Mouse (Mus musculus) intestine, embryonic 15.5 days (tissue): Measurements from ENCODE around the gene Rbm26. TPM values are rescaled to one million over a fixed set of nuclear protein-coding genes. Genes with fewer than 3 reads are reported as not detected.

Experiments
- ATAC-seq: fragments of 200-750 bp; cut with Nextera tagmentation; 2 replicates; pipeline ENCODE4 v1.8.0; 2017; ENCODE audit warnings: moderate TSS enrichment, moderate library complexity
- H3K27ac ChIP-seq: fragments of 300-500 bp; sonication (generic); 2 replicates; pipeline ENCODE4 v1.5.1; 2015; ENCODE audit warnings: mild to moderate bottlenecking, inconsistent platforms
- H3K27me3 ChIP-seq: fragments of 300-500 bp; sonication (generic); replicated peaks from 2 replicates; pipeline ENCODE4 v1.6.1; 2015; ENCODE audit warnings: inconsistent platforms
- H3K36me3 ChIP-seq: fragments of 300-500 bp; sonication (generic); 2 replicates; pipeline ENCODE4 v1.6.1; 2015; ENCODE audit warnings: inconsistent platforms
- H3K4me1 ChIP-seq: fragments of 300-500 bp; sonication (generic); replicated peaks from 2 replicates; pipeline ENCODE4 v1.6.1; 2015; ENCODE audit warnings: inconsistent platforms
- H3K4me2 ChIP-seq: fragments of 300-500 bp; sonication (generic); replicated peaks from 2 replicates; pipeline ENCODE4 v1.6.1; 2015; ENCODE audit warnings: mild to moderate bottlenecking, inconsistent platforms
- H3K4me3 ChIP-seq: fragments of 300-500 bp; sonication (generic); replicated peaks from 2 replicates; pipeline ENCODE4 v1.5.1; 2015; ENCODE audit warnings: inconsistent platforms
- H3K9ac ChIP-seq: fragments of 300-500 bp; sonication (generic); 2 replicates; pipeline ENCODE4 v1.6.1; 2015; ENCODE audit warnings: inconsistent platforms
- H3K9me3 ChIP-seq: fragments of 300-500 bp; sonication (generic); 2 replicates; pipeline ENCODE4 v1.6.1; 2016; ENCODE audit warnings: inconsistent platforms
- WGBS: fragments of 180-500 bp; shearing (Covaris S2); methylation state at CpG from one replicate; pipeline ENCODE4 v1.1.7; 2015; 5-methylcytosine and 5-hydroxymethylcytosine counted together
- polyA plus RNA-seq: library from polyadenylated mRNA; unstranded; fragments of >200 nt; fragmentation: Nextera tagmentation; extraction: Ambion mirVana; gene quantifications from 2 replicates; pipeline ENCODE4 v1.2.1, GENCODE M21; 2015

Rbm26 gene
- polyA plus RNA-seq, 1 experiment from 2014 or later, result 30.2 TPM

- ATAC-seq, result no peak
- no peaks in the 10 kb centered on the region for H3K4me1 ChIP-seq
- H3K27me3 ChIP-seq, result no peaks in the 10 kb centered on the region
- no peak overlapping the region for H3K4me2 ChIP-seq
- H3K36me3 ChIP-seq, result no peaks in the 10 kb centered on the region
- 87% methylated on average over 11 of the region's 11 CpGs for WGBS
- no peak overlapping the region for H3K9ac ChIP-seq
- H3K4me3 ChIP-seq, result no peak overlapping the region
- H3K27ac ChIP-seq, result no peak overlapping the region
- H3K9me3 ChIP-seq, result no peaks in the 10 kb centered on the region
Measured at GRCm38 (mm10) chr14:105084106-105084505, 93.0 kb downstream of the Rbm26 start.

GRCm38 (mm10) chr14:105074776-105075175 is 102.4 kb downstream of the Rbm26 start:
- no peak overlapping the region for H3K9ac ChIP-seq
- no peak overlapping the region for H3K4me3 ChIP-seq
- WGBS, result 86% methylated on average over 2 of the region's 2 CpGs
- H3K27ac ChIP-seq, result no peak overlapping the region
- no peak for ATAC-seq
- H3K4me1 ChIP-seq, result no peaks in the 10 kb centered on the region
- H3K27me3 ChIP-seq, result no peaks in the 10 kb centered on the region
- no peaks in the 10 kb centered on the region for H3K9me3 ChIP-seq
- no peak overlapping the region for H3K4me2 ChIP-seq
- no peaks in the 10 kb centered on the region for H3K36me3 ChIP-seq

- no peaks in the 10 kb centered on the region for H3K27me3 ChIP-seq
- H3K9me3 ChIP-seq, result no peaks in the 10 kb centered on the region
- H3K27ac ChIP-seq, result no peak overlapping the region
- no peak overlapping the region for H3K4me2 ChIP-seq
- H3K4me1 ChIP-seq, result no peaks in the 10 kb centered on the region
- ATAC-seq, result no peak
- H3K4me3 ChIP-seq, result no peak overlapping the region
- no peak overlapping the region for H3K9ac ChIP-seq
- WGBS, result 91% methylated on average over 7 of the region's 7 CpGs
- H3K36me3 ChIP-seq, result no peaks in the 10 kb centered on the region
Measured at GRCm38 (mm10) chr14:105074376-105074775, 102.8 kb downstream of the Rbm26 start.

GRCm38 (mm10) chr14:105071010-105071509 is 106.1 kb downstream of the Rbm26 start:
- H3K27me3 ChIP-seq, result no peaks in the 10 kb centered on the region
- no peak overlapping the region for H3K4me2 ChIP-seq
- H3K9ac ChIP-seq, result no peak overlapping the region
- WGBS, result 43% methylated on average over 14 of the region's 14 CpGs
- ATAC-seq, result no peak
- H3K4me3 ChIP-seq, result no peak overlapping the region
- no peak overlapping the region for H3K27ac ChIP-seq
- H3K36me3 ChIP-seq, result no peaks in the 10 kb centered on the region
- no peaks in the 10 kb centered on the region for H3K9me3 ChIP-seq
- H3K4me1 ChIP-seq, result no peaks in the 10 kb centered on the region

GRCm38 (mm10) chr14:105070258-105071009 is 106.7 kb downstream of the Rbm26 start:
- 52% methylated on average over 11 of the region's 11 CpGs for WGBS
- H3K36me3 ChIP-seq, result no peaks in the 10 kb centered on the region
- no peak overlapping the region for H3K4me2 ChIP-seq
- H3K4me3 ChIP-seq, result no peak overlapping the region
- H3K27me3 ChIP-seq, result no peaks in the 10 kb centered on the region
- no peaks in the 10 kb centered on the region for H3K4me1 ChIP-seq
- no peak for ATAC-seq
- H3K9me3 ChIP-seq, result no peaks in the 10 kb centered on the region
- no peak overlapping the region for H3K27ac ChIP-seq
- no peak overlapping the region for H3K9ac ChIP-seq

GRCm38 (mm10) chr14:105068060-105068459 is 109.1 kb downstream of the Rbm26 start:
- Histone ChIP-seq H3K27ac (no peak overlapping the region), H3K4me1 (no peaks in the 10 kb centered on the region), H3K36me3 (no peaks in the 10 kb centered on the region), H3K4me3 (no peak overlapping the region), H3K4me2 (no peak overlapping the region), H3K9ac (no peak overlapping the region), H3K9me3 (no peaks in the 10 kb centered on the region), H3K27me3 (no peaks in the 10 kb centered on the region)
- ATAC-seq, result no peak
- WGBS, result 79% methylated on average over 5 of the region's 5 CpGs

- Histone ChIP-seq H3K27ac (no peak overlapping the region), H3K4me3 (no peak overlapping the region), H3K4me2 (no peak overlapping the region), H3K27me3 (no peaks in the 10 kb centered on the region), H3K9ac (no peak overlapping the region), H3K9me3 (no peaks in the 10 kb centered on the region), H3K4me1 (no peaks in the 10 kb centered on the region), H3K36me3 (no peaks in the 10 kb centered on the region)
- ATAC-seq, result no peak
- 96% methylated on average over 1 of the region's 1 CpGs for whole genome bisulfite sequencing
Measured at GRCm38 (mm10) chr14:105064243-105064642, 112.9 kb downstream of the Rbm26 start.

GRCm38 (mm10) chr14:105061230-105061629 is 115.9 kb downstream of the Rbm26 start:
- no peak overlapping the region for H3K27ac ChIP-seq
- H3K4me1 ChIP-seq, result no peaks in the 10 kb centered on the region
- H3K27me3 ChIP-seq, result no peaks in the 10 kb centered on the region
- no peak overlapping the region for H3K4me3 ChIP-seq
- H3K36me3 ChIP-seq, result no peaks in the 10 kb centered on the region
- WGBS, result 69% methylated on average over 2 of the region's 2 CpGs
- no peak overlapping the region for H3K9ac ChIP-seq
- H3K4me2 ChIP-seq, result no peak overlapping the region
- ATAC-seq, result no peak
- H3K9me3 ChIP-seq, result no peaks in the 10 kb centered on the region

GRCm38 (mm10) chr14:105057934-105058333 is 119.2 kb downstream of the Rbm26 start:
- no peaks in the 10 kb centered on the region for H3K4me1 ChIP-seq
- H3K4me3 ChIP-seq, result no peak overlapping the region
- no peak overlapping the region for H3K9ac ChIP-seq
- ATAC-seq, result no peak
- no peak overlapping the region for H3K27ac ChIP-seq
- no peaks in the 10 kb centered on the region for H3K36me3 ChIP-seq
- H3K4me2 ChIP-seq, result no peak overlapping the region
- H3K27me3 ChIP-seq, result no peaks in the 10 kb centered on the region
- H3K9me3 ChIP-seq, result no peaks in the 10 kb centered on the region

Other genes starting within 250 kb of the Rbm26 start
- gene Ndfip2, start 81.2 kb upstream of the Rbm26 start, polyA plus RNA-seq, result 101 and 107 TPM in 2 replicates